Mouse (Mus musculus): ENCODE results near the gene Gsc. TPM values are rescaled to one million over a fixed set of nuclear protein-coding genes. Genes with fewer than 3 reads are reported as not detected.

Gene Gsc
- polyA plus RNA-seq, 1 experiment = not detected

GRCm38 (mm10) chr12:104433951-104434735 is 39.0 kb downstream of the Gsc start:
- H3K4me1 ChIP-seq (ENCODE audit: control insufficient read depth) = no peaks in the 10 kb centered on the region
- H3K4me3 ChIP-seq (replicated peaks) = no peak overlapping the region
- no peaks in the 10 kb centered on the region for H3K36me3 ChIP-seq (ENCODE audit: control insufficient read depth)
- TF ChIP-seq GATA1 (IDR thresholded peaks at IDR 0.05; ENCODE audit: low read length) (no peak), TAL1 (IDR thresholded peaks at IDR 0.05; ENCODE audit: low read length) (no peak)
- H3K27me3 ChIP-seq (ENCODE audit: control insufficient read depth) = no peaks in the 10 kb centered on the region
- H3K9me3 ChIP-seq (ENCODE audit: control insufficient read depth, low read length) = peaks cover 3% of the 10 kb centered on the region

- no peaks in the 10 kb centered on the region for H3K4me1 ChIP-seq (ENCODE audit: control insufficient read depth)
- TF ChIP-seq GATA1 (IDR thresholded peaks at IDR 0.05; ENCODE audit: low read length) = no peak
- no peak for TF ChIP-seq TAL1 (IDR thresholded peaks at IDR 0.05; ENCODE audit: low read length)
- H3K27me3 ChIP-seq (ENCODE audit: control insufficient read depth) = no peaks in the 10 kb centered on the region
- no peaks in the 10 kb centered on the region for H3K36me3 ChIP-seq (ENCODE audit: control insufficient read depth)
- H3K9me3 ChIP-seq (ENCODE audit: control insufficient read depth, low read length) = peaks cover 3% of the 10 kb centered on the region
- no peak overlapping the region for H3K4me3 ChIP-seq (replicated peaks)
Observed at GRCm38 (mm10) chr12:104433214-104433613, 39.9 kb downstream of the Gsc start.

- H3K9me3 ChIP-seq (ENCODE audit: control insufficient read depth, low read length) = peaks cover 3% of the 10 kb centered on the region
- no peak for TF ChIP-seq GATA1 (IDR thresholded peaks at IDR 0.05; ENCODE audit: low read length)
- no peak for TF ChIP-seq TAL1 (IDR thresholded peaks at IDR 0.05; ENCODE audit: low read length)
- no peaks in the 10 kb centered on the region for H3K27me3 ChIP-seq (ENCODE audit: control insufficient read depth)
- no peaks in the 10 kb centered on the region for H3K4me1 ChIP-seq (ENCODE audit: control insufficient read depth)
- H3K4me3 ChIP-seq (replicated peaks) = no peak overlapping the region
- H3K36me3 ChIP-seq (ENCODE audit: control insufficient read depth) = no peaks in the 10 kb centered on the region
Observed at GRCm38 (mm10) chr12:104431359-104431758, 41.8 kb downstream of the Gsc start.

GRCm38 (mm10) chr12:104426915-104427314 is 46.2 kb downstream of the Gsc start:
- Histone ChIP-seq H3K36me3 (ENCODE audit: control insufficient read depth) (no peaks in the 10 kb centered on the region), H3K4me3 (replicated peaks) (no peak overlapping the region), H3K27me3 (ENCODE audit: control insufficient read depth) (no peaks in the 10 kb centered on the region), H3K4me1 (ENCODE audit: control insufficient read depth) (no peaks in the 10 kb centered on the region), H3K9me3 (ENCODE audit: control insufficient read depth, low read length) (no peaks in the 10 kb centered on the region)
- no peak for TF ChIP-seq GATA1 (IDR thresholded peaks at IDR 0.05; ENCODE audit: low read length)
- no peak for TF ChIP-seq TAL1 (IDR thresholded peaks at IDR 0.05; ENCODE audit: low read length)

- Histone ChIP-seq H3K9me3 (ENCODE audit: control insufficient read depth, low read length) (no peaks in the 10 kb centered on the region), H3K36me3 (ENCODE audit: control insufficient read depth) (no peaks in the 10 kb centered on the region)
Observed at GRCm38 (mm10) chr12:104425591-104425990, 47.5 kb downstream of the Gsc start.

GRCm38 (mm10) chr12:104422615-104423392 is 50.3 kb downstream of the Gsc start:
- Histone ChIP-seq H3K9me3 (ENCODE audit: control insufficient read depth, low read length) (no peaks in the 10 kb centered on the region), H3K27me3 (ENCODE audit: control insufficient read depth) (no peaks in the 10 kb centered on the region), H3K4me1 (ENCODE audit: control insufficient read depth) (no peaks in the 10 kb centered on the region), H3K36me3 (ENCODE audit: control insufficient read depth) (no peaks in the 10 kb centered on the region), H3K4me3 (replicated peaks) (no peak overlapping the region)
- no peak for TF ChIP-seq TAL1 (IDR thresholded peaks at IDR 0.05; ENCODE audit: low read length)

More at GRCm38 (mm10) chr12:104425591-104425990, 47.5 kb downstream of the Gsc start:
- no peak overlapping the region for H3K4me3 ChIP-seq (replicated peaks)
- TF ChIP-seq GATA1 (IDR thresholded peaks at IDR 0.05; ENCODE audit: low read length) (no peak), TAL1 (IDR thresholded peaks at IDR 0.05; ENCODE audit: low read length) (no peak)
- H3K4me1 ChIP-seq (ENCODE audit: control insufficient read depth) = no peaks in the 10 kb centered on the region
- no peaks in the 10 kb centered on the region for H3K27me3 ChIP-seq (ENCODE audit: control insufficient read depth)

Other genes with a start within 250 kb of the Gsc start
- 0.04 TPM in 1 of 2 replicates, not detected in the other for gene Serpina3g, start 237.1 kb downstream of the Gsc start, polyA plus RNA-seq (2012)
- not detected in 2 replicates for gene Serpina3i, start 210.2 kb downstream of the Gsc start, polyA plus RNA-seq (2012)
- gene Serpina3j, start 158.8 kb downstream of the Gsc start, polyA plus RNA-seq (2012) = not detected in 2 replicates
- not detected in 2 replicates for gene Serpina3k, start 134.8 kb downstream of the Gsc start, polyA plus RNA-seq (2012)
- not detected in 2 replicates for gene Serpina3m, start 134.8 kb downstream of the Gsc start, polyA plus RNA-seq (2012)
- not detected in 2 replicates for gene Serpina3n, start 66.6 kb downstream of the Gsc start, polyA plus RNA-seq (2012)